Mouse (Mus musculus): Measurements from ENCODE around the gene Tnr. TPM values are rescaled to one million over a fixed set of nuclear protein-coding genes. Genes with fewer than 3 reads are reported as not detected.

The Tnr gene
- polyA plus RNA-seq, 1 experiment, result not detected

DNA sequence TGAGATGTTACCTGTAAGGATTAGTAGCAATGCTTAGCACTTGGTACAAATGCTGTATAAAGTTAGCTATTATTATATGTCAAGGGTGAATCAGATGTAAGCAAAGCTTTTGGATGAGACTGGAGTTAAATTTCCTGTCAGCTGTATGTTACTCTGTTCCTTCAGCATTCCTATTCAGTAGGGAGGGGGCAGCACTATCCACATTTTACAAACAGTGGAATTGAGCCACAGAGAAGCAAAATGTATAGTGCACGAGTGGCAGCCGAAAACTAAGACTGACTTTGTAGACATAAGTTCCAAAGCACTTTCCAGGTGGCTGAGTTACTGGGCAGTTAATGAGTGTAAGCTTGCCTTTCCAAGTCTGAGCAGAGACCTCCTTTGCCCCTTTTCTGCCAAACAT is 500 bp upstream of the Tnr start:
- Histone ChIP-seq H3K27ac (ENCODE audit: insufficient read depth, low read depth, low read length) (no peak overlapping the region), H3K4me1 (ENCODE audit: control insufficient read depth, insufficient read depth, low read length) (no peaks in the 10 kb centered on the region), H3K4me3 (ENCODE audit: insufficient read depth, low read length) (no peak overlapping the region)
- TF ChIP-seq POLR2A (IDR thresholded peaks at IDR 0.05; ENCODE audit: borderline replicate concordance, low read depth, low read length) (no peak), CTCF (IDR thresholded peaks at IDR 0.05; ENCODE audit: low read depth, low read length) (no peak)

DNA sequence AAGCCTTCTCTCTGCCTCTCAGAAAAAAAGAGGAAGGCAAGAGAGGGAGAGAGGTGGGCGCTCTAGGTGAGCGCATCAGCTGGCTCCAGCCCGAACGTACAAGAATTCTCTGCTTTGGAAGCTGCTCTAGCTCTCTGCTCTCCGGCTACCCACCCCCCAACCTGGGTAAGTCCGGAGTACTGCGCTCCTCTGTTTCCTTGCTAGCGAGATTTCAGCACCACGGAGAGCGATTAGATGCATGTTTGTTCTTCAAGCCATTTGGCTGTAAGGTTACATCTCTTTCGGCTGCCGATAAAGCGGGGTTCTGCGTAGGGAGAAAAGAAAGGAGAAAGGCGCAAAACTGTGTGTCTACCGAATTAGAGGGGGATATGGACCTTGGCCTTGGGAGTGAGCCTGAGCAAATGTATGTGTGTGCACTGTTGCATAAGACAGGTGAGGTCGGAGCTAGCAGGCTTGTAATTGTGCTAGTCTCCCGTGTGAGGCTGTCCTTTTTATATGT is 531 bp downstream of the Tnr start:
- Histone ChIP-seq H3K4me3 (ENCODE audit: insufficient read depth, low read length) (no peak overlapping the region), H3K4me1 (ENCODE audit: control insufficient read depth, insufficient read depth, low read length) (no peaks in the 10 kb centered on the region), H3K27ac (ENCODE audit: insufficient read depth, low read depth, low read length) (no peak overlapping the region)
- TF ChIP-seq CTCF (IDR thresholded peaks at IDR 0.05; ENCODE audit: low read depth, low read length), result no peak
- TF ChIP-seq POLR2A (IDR thresholded peaks at IDR 0.05; ENCODE audit: borderline replicate concordance, low read depth, low read length), result no peak

DNA sequence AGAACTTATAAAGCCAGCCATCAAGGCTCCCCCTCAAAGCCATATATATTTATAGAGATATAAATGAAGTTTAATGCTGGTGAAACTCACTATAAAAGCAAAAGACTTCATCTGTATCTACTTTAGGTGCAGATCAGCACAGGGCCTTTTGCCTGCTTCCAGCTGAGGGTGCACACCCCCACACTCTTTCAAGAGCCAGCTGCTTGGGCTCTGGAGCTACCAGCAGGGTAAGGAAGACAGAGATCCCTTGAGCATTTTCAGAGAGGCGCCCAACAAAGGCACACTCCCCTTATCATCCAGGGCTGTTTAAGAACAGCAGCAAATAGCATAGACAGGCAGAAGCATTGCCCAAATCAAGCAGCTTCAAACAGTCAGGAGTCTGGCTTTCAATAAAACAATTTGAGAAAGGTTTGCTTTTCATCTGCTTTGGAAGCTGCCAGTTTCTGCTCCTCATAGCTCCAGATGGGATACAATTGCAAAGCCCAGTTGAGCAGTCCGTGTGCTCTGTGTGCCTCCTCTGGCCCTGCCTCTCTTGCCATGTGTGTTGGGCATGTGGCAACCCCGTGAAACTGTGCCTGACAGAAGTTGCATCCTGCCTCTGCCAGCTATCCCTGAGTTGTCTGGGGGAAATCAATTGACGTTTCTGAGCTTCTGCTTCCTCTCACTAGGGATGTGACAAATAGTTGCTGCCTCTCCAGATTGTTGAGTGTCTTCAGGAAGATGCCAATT is 9.4 kb downstream of the Tnr start:
- TF ChIP-seq POLR2A (IDR thresholded peaks at IDR 0.05; ENCODE audit: borderline replicate concordance, low read depth, low read length) (no peak), CTCF (IDR thresholded peaks at IDR 0.05; ENCODE audit: low read depth, low read length) (no peak)
- Histone ChIP-seq H3K4me1 (ENCODE audit: control insufficient read depth, insufficient read depth, low read length) (no peaks in the 10 kb centered on the region), H3K27ac (ENCODE audit: insufficient read depth, low read depth, low read length) (no peak overlapping the region), H3K4me3 (ENCODE audit: insufficient read depth, low read length) (no peak overlapping the region)

DNA sequence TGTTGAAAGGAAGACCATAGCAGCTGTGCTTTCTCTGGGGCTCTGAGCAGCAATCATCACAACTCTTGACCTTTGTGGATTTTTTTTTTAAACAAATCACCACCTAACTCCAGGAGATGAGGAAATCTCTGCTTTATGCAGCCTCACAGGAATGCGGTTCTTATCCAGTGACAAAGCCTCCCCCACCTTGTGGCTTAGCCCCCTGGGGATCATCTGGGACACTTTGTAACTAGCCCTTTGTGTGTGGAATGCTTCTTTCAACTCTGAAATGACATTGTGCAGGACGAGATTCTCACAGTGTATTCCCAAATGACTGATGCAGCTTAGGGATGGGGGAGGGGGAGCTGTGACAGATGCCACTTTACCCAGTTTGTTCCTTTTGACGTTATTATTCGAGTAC is 12.0 kb downstream of the Tnr start:
- H3K27ac ChIP-seq (ENCODE audit: insufficient read depth, low read depth, low read length), result no peak overlapping the region
- no peak overlapping the region for H3K4me3 ChIP-seq (ENCODE audit: insufficient read depth, low read length)
- TF ChIP-seq CTCF (IDR thresholded peaks at IDR 0.05; ENCODE audit: low read depth, low read length) (no peak), POLR2A (IDR thresholded peaks at IDR 0.05; ENCODE audit: borderline replicate concordance, low read depth, low read length) (no peak)
- H3K4me1 ChIP-seq (ENCODE audit: control insufficient read depth, insufficient read depth, low read length), result no peaks in the 10 kb centered on the region

DNA sequence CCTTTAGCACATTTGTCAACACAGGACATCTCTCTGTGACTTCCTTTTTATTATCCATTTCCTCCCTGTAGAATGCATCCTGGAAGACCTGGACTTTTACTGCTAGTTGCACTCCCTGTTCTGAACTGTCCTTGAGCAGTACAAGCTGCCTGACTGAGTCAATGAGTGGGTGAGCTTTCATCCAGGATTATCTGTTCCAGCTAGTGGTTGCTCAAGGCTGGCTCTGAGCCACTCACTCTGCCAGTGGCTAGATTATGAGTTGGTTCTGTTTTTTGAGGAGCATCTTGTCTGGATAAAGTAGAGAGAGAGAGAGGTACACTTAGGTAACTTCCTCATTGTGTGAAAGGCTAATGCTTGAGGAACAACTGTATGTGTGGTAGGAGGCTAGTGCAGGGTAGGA is 14.0 kb downstream of the Tnr start:
- Histone ChIP-seq H3K4me3 (ENCODE audit: insufficient read depth, low read length) (no peak overlapping the region), H3K4me1 (ENCODE audit: control insufficient read depth, insufficient read depth, low read length) (no peaks in the 10 kb centered on the region), H3K27ac (ENCODE audit: insufficient read depth, low read depth, low read length) (no peak overlapping the region)
- no peak for TF ChIP-seq CTCF (IDR thresholded peaks at IDR 0.05; ENCODE audit: low read depth, low read length)
- TF ChIP-seq POLR2A (IDR thresholded peaks at IDR 0.05; ENCODE audit: borderline replicate concordance, low read depth, low read length), result no peak

DNA sequence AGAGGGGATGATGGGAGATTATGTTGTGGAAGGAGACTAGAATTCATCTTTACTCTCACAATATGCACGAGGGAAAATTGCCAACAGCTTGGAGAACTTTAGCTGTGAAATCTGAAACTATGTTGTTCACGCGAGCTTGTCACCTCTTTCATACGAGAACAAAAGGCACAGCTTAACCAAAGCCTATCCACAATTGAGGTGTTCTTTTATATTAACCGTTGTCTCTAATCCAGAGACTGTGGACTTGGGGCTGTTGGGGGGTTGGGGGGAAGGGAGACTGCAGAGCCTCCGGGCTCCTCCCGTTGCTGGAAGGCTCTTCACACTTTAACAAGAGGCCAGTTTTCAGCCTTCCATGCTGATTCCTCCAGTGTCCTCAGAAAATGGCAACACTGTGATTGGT is 14.5 kb downstream of the Tnr start:
- TF ChIP-seq CTCF (IDR thresholded peaks at IDR 0.05; ENCODE audit: low read depth, low read length) (no peak), POLR2A (IDR thresholded peaks at IDR 0.05; ENCODE audit: borderline replicate concordance, low read depth, low read length) (no peak)

GRCm38 (mm10) chr1:159545470-159546145 is 22.0 kb downstream of the Tnr start:
- no peaks in the 10 kb centered on the region for H3K4me1 ChIP-seq (ENCODE audit: control insufficient read depth, insufficient read depth, low read length)
- no peak for TF ChIP-seq CTCF (IDR thresholded peaks at IDR 0.05; ENCODE audit: low read depth, low read length)
- no peak for TF ChIP-seq POLR2A (IDR thresholded peaks at IDR 0.05; ENCODE audit: borderline replicate concordance, low read depth, low read length)
- H3K4me3 ChIP-seq (ENCODE audit: insufficient read depth, low read length), result no peak overlapping the region
- H3K27ac ChIP-seq (ENCODE audit: insufficient read depth, low read depth, low read length), result no peak overlapping the region

More for the DNA sequence above, 14.5 kb downstream of the Tnr start:
- Histone ChIP-seq H3K27ac (ENCODE audit: insufficient read depth, low read depth, low read length) (no peak overlapping the region), H3K4me3 (ENCODE audit: insufficient read depth, low read length) (no peak overlapping the region), H3K4me1 (ENCODE audit: control insufficient read depth, insufficient read depth, low read length) (no peaks in the 10 kb centered on the region)

- Histone ChIP-seq H3K4me3 (ENCODE audit: insufficient read depth, low read length) (no peak overlapping the region), H3K4me1 (ENCODE audit: control insufficient read depth, insufficient read depth, low read length) (no peaks in the 10 kb centered on the region), H3K27ac (ENCODE audit: insufficient read depth, low read depth, low read length) (no peak overlapping the region)
- TF ChIP-seq POLR2A (IDR thresholded peaks at IDR 0.05; ENCODE audit: borderline replicate concordance, low read depth, low read length) (no peak), CTCF (IDR thresholded peaks at IDR 0.05; ENCODE audit: low read depth, low read length) (no peak)
Measured at GRCm38 (mm10) chr1:159551036-159551435, 27.5 kb downstream of the Tnr start.

DNA sequence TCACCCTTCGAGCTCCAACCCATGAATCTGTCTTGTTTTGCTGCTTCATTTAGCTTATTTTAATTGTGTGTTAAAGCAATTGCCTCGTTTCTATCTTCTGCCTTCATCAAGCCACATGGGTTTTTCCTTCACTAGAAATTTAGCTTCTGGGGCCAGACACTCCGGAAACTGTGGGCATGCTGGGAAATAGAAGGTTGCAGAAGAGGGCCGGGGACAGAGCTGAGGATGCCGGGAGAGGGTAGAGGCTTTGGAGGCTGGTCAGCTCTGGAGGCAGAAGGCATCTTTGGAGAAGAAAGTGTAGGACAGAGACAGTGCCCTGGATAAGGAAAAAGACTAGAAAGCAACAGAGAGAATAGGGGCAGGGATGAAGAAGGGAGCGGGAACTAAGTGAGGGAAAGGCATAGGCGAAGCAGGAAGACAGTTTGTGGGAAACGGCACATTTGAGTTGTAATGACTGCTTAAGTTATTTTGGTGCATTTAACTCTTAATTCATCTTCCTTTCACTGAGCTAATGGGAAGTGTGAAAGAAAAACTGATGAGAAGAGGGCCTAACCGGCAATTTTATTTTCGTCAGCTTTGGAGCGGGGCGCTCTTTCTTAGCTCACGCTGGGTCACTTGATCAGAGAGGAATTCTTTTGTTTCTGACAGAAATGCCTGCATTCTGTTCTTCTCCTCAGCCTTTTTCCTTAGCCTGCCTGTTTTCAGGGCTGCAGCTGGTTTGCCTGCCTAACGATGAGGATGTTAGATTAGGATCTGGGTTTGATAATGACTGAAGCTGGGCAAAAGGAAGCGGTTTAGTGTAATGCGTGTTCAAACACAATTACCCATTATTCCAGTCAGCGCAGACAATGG is 28.2 kb downstream of the Tnr start:
- Histone ChIP-seq H3K4me3 (ENCODE audit: insufficient read depth, low read length) (no peak overlapping the region), H3K27ac (ENCODE audit: insufficient read depth, low read depth, low read length) (no peak overlapping the region), H3K4me1 (ENCODE audit: control insufficient read depth, insufficient read depth, low read length) (no peaks in the 10 kb centered on the region)
- TF ChIP-seq POLR2A (IDR thresholded peaks at IDR 0.05; ENCODE audit: borderline replicate concordance, low read depth, low read length) (no peak), CTCF (IDR thresholded peaks at IDR 0.05; ENCODE audit: low read depth, low read length) (no peak)

Measured in bone marrow macrophage, adult 2 months (primary cell).